Mouse (Mus musculus) gastrocnemius, adult 2 months (tissue): ENCODE results near the gene Treh. TPM values are rescaled to one million over a fixed set of nuclear protein-coding genes. Genes with fewer than 3 reads are reported as not detected.

ENCODE experiments used
- DNase-seq: peaks from one replicate; pipeline ENCODE4 v3.0.0; 2022
- H3K27ac ChIP-seq: fragments of 200-600 bp; 2 replicates; pipeline ENCODE4 v1.8.1; 2022; ENCODE audit warnings: mild to moderate bottlenecking
- H3K4me3 ChIP-seq: fragments of 200-600 bp; 2 replicates; pipeline ENCODE4 v1.8.1; 2022; ENCODE audit warnings: mild to moderate bottlenecking, moderate library complexity
- CTCF ChIP-seq: fragments of 200-600 bp; IDR thresholded peaks from 2 replicates; pipeline ENCODE4 v1.8.1; 2022; ENCODE audit warnings: antibody characterized with exemption, mild to moderate bottlenecking, moderate library complexity
- intact Hi-C: fragments of 180-260 bp; cut with DNase I; formaldehyde crosslinking; loops from one replicate; pipeline ENCODE4 v1.15.1; 2025
- total RNA-seq, 2 experiments: library from RNA; stranded (reverse); gene quantifications; 2 replicates each; pipeline ENCODE4 v1.2.3; 2021

Gene Treh
- total RNA-seq, 2 experiments from 2014 or later, result not detected

GRCm38 (mm10) chr9:44685346-44686330 is 12.6 kb downstream of the Treh start:
- H3K4me3 ChIP-seq, result no peak overlapping the region
- DNase-seq, result peak; percentile 79
- H3K27ac ChIP-seq, result peak overlapping the region; percentile 61
- intact Hi-C loops, result loop anchor here (1.0 kb wide), 1 partner anchor 30 kb away; no protein-coding TSS in a partner anchor
- peak; percentile 100; the same call in 1 of the 2 replicates for TF ChIP-seq CTCF

- DNase-seq, result no peak
- no peak overlapping the region for H3K4me3 ChIP-seq
- intact Hi-C loops, result no loop called here
- no peak for TF ChIP-seq CTCF
- peak overlapping the region; percentile 24 for H3K27ac ChIP-seq
These were observed 13.6 kb downstream of the Treh start for GRCm38 (mm10) chr9:44686638-44687037.

DNA sequence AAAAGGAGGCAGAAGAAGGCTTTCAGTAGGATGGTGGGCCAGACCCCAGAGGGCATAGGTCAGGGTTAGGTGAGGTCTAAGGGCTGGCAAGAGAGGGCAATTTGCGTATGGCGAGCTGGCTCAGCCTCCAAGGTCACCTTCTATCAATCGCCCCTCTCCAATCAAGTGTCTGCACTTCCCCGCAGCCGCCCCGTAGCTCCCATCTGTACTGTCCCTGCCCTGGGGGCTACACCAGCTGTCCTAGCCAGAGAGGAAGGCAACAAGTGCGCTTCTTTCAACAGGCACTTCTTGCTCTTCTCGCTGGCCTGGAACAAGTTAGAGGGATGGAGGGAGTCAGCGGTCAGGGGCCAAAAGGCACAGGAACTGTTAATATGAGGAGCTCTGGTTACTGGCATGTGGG is 15.0 kb downstream of the Treh start:
- no peak for TF ChIP-seq CTCF
- Histone ChIP-seq H3K4me3 (no peak overlapping the region), H3K27ac (no peak overlapping the region)
- DNase-seq, result no peak
- intact Hi-C loops, result no loop called here

GRCm38 (mm10) chr9:44690641-44691040 is 17.6 kb downstream of the Treh start:
- intact Hi-C loops, result no loop called here
- TF ChIP-seq CTCF, result no peak
- no peak overlapping the region for H3K4me3 ChIP-seq
- no peak for DNase-seq
- H3K27ac ChIP-seq, result no peak overlapping the region

- peak overlapping the region; percentile 82 for H3K27ac ChIP-seq
- peak overlapping the region; percentile 47 for H3K4me3 ChIP-seq
- peak; percentile 82 for DNase-seq
- TF ChIP-seq CTCF, result no peak
- intact Hi-C loops, result no loop called here
These were observed 18.9 kb downstream of the Treh start for GRCm38 (mm10) chr9:44691671-44692520.

- H3K4me3 ChIP-seq, result no peak overlapping the region
- TF ChIP-seq CTCF, result no peak
- intact Hi-C loops, result no loop called here
- peak overlapping the region; percentile 82; the same call in 1 of the 2 replicates for H3K27ac ChIP-seq
- no peak for DNase-seq
These were observed 20.0 kb downstream of the Treh start for GRCm38 (mm10) chr9:44693071-44693470.

GRCm38 (mm10) chr9:44697866-44698265 is 24.8 kb downstream of the Treh start:
- no peak for TF ChIP-seq CTCF
- Histone ChIP-seq H3K27ac (no peak overlapping the region), H3K4me3 (no peak overlapping the region)
- peak; percentile 20 for DNase-seq
- intact Hi-C loops, result no loop called here

DNA sequence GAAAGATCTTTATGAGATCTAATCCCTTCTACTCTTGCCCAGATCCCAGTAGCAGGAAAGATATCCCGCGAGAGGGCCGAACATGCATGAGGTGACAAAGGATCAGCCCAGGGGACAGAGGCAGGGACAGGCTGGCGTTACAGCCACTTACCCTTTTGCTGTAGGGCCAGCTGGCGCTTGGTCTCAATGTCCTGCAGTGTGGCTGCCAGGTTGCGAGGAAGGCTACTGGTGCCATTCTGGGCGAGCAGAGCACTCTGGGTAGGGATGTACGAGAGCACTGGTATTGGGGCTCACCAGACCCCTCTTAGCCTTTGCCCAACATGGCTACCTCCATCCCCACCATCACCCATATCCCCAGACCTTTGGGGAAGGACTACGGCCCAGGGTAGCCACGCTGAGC is 26.2 kb downstream of the Treh start:
- intact Hi-C loops, result no loop called here
- DNase-seq, result no peak
- TF ChIP-seq CTCF, result no peak
- H3K4me3 ChIP-seq, result no peak overlapping the region
- H3K27ac ChIP-seq, result no peak overlapping the region

- intact Hi-C loops, result no loop called here
- H3K4me3 ChIP-seq, result no peak overlapping the region
- H3K27ac ChIP-seq, result no peak overlapping the region
- DNase-seq, result no peak
- no peak for TF ChIP-seq CTCF
These were observed 26.7 kb downstream of the Treh start for GRCm38 (mm10) chr9:44699730-44700129.

DNA sequence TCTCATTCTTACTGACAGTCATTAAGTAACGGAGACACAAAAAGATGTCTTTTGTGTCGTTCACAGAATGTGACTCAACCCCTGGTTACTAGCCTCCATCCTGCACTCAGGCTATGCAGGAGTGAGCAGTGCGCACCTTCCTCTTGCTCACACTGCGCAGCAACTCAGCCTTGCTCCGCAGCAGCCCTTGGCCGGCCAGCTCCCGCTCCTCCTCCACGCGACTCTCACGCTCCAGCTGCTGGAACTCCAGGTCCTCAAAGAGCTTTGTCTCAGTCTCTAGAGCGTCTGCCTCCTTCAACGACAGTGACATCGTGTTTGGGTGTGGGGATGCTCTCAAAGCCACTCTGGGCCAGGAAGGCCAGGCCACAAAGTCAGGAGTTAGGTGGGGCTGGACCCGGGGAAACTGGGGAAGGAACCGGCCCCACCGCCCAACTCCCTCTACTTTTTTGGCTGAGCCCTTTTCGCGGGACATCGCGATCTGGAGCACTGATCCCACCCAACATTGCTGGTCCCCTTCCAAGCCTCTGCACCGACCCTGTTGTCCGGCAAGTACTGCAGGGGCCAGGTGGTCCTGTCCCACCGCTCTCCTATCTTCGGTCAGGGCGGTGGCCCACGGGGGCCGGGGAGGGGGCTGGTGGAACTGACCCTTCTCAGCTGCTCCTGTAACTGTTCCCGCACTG is 34.9 kb downstream of the Treh start:
- no peak for DNase-seq
- peak overlapping the region; percentile 69 for H3K4me3 ChIP-seq
- TF ChIP-seq CTCF, result no peak
- intact Hi-C loops, result no loop called here
- H3K27ac ChIP-seq, result peak overlapping the region; percentile 73

DNA sequence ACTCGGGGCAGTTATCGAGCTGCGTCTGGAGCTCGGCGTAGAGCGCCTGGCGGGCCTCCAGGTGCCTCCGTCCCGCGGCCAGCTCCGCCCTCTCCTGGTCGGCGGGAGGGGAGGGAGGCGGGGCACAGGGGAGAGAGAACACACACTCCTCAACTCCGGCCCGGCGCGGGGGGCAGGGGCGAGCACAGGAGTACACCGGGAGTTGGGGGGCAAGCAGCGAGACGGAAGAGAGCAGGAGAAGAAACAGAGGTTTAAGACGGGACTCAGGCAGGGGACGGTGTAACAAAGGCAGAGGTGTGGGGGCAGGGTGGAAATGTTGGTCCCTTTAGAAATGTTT is 35.4 kb downstream of the Treh start:
- DNase-seq, result peak; percentile 92
- peak overlapping the region; percentile 69 for H3K4me3 ChIP-seq
- peak; percentile 50 for TF ChIP-seq CTCF
- H3K27ac ChIP-seq, result peak overlapping the region; percentile 73
- intact Hi-C loops, result no loop called here

GRCm38 (mm10) chr9:44708925-44709324 is 35.9 kb downstream of the Treh start:
- peak; percentile 59 for DNase-seq
- Histone ChIP-seq H3K27ac (peak overlapping the region; percentile 73), H3K4me3 (peak overlapping the region; percentile 69)
- no peak for TF ChIP-seq CTCF
- intact Hi-C loops, result no loop called here
